Mouse (Mus musculus): ENCODE data around the gene Phf11d.
"Not testable (repeated sequence)": the region's sequence is repeated elsewhere in the genome, so short reads cannot be mapped to it uniquely, and the experiment has no call there.

Phf11d gene

DNA sequence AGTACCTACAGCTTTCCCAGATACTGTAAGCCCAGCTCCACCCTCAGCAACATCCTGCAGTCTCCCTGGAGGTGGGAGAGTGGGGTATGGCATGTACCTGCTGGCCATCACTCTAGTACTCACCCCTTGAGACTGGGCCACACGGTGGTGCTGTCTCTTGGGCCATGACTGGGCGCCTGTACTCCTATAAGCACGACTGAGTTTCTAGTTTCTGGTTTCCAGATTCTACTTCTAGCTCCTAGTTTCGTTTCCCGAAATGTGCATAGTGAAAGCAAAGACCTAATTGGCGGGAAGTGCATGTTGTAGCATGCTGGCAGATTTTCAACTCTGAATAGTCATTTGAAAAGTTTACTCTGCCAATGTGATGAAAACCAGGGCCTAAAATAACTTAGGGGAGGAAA, at the start of gene Phf11d:
Gene Phf11d (minus strand): TSS at position 227 of the 401 bp plus-strand sequence.
- DNase-seq (ENCODE audit: low spot score): peak; percentile 32

- DNase-seq (ENCODE audit: low spot score): not testable (repeated sequence)
These were observed 49.7 kb upstream of the Phf11d start for GRCm38 (mm10) chr14:59414979-59415378.

GRCm38 (mm10) chr14:59396999-59397398, 31.7 kb upstream of the Phf11d start:
- no peak for DNase-seq (ENCODE audit: low spot score)

GRCm38 (mm10) chr14:59395281-59395680, 30.0 kb upstream of the Phf11d start, which contains the start of gene Phf11c:
Gene Phf11c (minus strand): TSS chr14:59395381.
- no peak for DNase-seq (ENCODE audit: low spot score)

- DNase-seq (ENCODE audit: low spot score): peak; percentile 35
These were observed 24.9 kb upstream of the Phf11d start for GRCm38 (mm10) chr14:59390181-59390580.

GRCm38 (mm10) chr14:59389532-59389931, 24.3 kb upstream of the Phf11d start:
- no peak for DNase-seq (ENCODE audit: low spot score)

DNA sequence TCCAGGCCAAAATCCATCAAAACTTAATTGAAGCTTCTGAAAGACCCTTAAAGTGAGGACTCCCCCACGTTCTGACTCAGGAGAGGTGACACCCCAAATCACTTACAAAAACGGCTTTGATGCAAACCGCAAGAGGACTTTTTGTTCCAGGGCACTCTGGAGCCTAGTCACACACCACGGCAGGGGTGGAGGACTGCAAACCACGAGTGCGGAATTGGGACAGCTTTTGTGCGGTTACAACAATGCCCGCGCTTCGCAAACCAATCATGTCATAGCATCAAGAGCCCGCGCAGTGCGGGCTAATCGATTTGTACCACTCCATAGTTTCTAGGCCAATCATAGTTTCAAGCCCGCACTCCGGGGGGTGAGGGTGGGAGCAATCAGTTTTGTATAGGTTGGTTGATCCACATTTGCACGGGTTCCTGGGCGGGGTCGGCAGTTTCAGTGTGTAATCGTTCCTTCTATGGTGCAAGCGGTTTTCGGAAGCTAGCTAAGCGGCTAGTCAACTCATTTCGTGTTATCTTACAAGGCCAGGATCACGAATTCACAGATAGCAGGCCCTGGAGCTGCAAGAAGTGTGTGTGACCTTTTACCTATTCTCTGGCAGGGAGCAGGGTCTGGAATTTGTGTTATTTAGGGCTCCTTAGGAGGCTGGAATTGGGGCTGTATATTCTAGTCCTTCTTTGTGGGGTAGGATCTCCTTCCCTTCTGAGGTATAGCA, 5.2 kb upstream of the Phf11d start:
- no peak for DNase-seq (ENCODE audit: low spot score)

- DNase-seq (ENCODE audit: low spot score): no peak
These were observed 1.3 kb upstream of the Phf11d start for GRCm38 (mm10) chr14:59366386-59367105.

DNA sequence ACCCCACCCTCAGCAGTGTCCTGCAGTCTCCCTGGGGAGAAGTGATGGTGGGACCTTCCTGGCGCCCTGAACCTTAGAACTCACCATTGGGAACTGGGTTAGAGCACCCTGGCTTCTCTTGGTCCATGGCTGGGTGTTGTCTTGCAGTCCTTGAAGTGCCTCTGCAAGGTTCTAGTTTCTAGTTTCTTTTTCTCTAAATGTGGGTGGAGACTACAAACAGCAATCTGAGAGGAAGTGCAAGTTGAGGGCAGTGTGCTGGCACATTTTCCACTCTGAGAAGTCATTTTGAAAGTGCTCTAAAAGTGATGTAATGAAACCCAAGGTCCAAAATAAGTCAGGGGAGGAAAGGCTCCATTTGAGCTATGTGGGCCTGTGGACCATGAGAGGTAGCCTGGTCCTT, 24.1 kb downstream of the Phf11d start, which contains the start of gene Phf11b:
Gene Phf11b (minus strand): TSS at position 163 of the 400 bp plus-strand sequence.
- DNase-seq (ENCODE audit: low spot score): peak; percentile 28

GRCm38 (mm10) chr14:59339541-59339940, 25.7 kb downstream of the Phf11d start:
- DNase-seq (ENCODE audit: low spot score): no peak

- not testable (repeated sequence) for DNase-seq (ENCODE audit: low spot score)
These were observed 29.2 kb downstream of the Phf11d start for GRCm38 (mm10) chr14:59336056-59336455.

DNA sequence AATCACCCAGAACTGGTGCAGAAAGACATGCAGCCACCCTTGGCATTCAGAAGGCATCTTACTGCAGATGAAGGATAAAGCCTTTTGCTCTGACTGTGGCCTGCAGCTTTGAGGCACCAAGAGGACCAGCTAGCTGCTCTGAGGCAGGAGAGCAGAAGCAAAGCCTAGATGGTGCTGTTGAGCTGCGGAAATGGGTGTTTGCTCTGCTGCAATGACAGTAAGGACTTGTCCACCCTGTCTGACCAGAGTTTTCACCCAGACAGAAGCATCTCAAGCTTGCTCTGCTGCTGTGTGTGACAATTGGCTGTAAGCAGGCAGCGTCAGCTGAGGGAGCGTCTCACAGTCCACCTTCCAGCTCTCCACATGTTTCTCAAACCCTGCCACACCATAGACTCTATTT, 34.8 kb downstream of the Phf11d start:
- peak; percentile 44 for DNase-seq (ENCODE audit: low spot score)

DNA sequence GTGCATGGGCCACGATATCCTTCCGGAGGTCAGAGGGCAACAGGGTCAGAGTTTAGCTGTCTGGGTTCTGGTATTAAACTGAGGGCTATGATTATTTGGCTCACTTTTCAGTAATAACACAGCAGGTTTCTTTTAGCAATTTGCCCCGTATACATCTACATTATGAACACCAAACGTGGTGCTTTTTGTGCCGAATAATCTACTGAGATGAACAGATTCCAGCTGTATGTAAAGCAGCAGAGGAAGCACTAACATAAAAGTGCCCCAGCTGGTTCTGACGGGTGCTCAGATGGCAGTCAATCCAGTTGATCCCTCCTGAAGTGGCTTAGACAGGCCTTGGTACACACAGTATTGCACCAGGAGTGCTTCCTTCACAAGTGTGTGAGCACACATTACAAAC, 45.3 kb downstream of the Phf11d start:
- not testable (repeated sequence) for DNase-seq (ENCODE audit: low spot score)

GRCm38 (mm10) chr14:59319036-59319435, 46.2 kb downstream of the Phf11d start:
- not testable (repeated sequence) for DNase-seq (ENCODE audit: low spot score)

Data from layer of hippocampus, adult 11-12 months (tissue).